Mouse (Mus musculus) ovary, adult 18-20 months (tissue): ENCODE results near the gene Naaladl2.

ENCODE experiments used
- DNase-seq: peaks from one replicate; pipeline ENCODE4 v3.0.0; 2022; ENCODE audit warnings: low spot score, mixed read lengths

Gene Naaladl2

GRCm38 (mm10) chr3:24938507-24939182 is 205.4 kb downstream of the Naaladl2 start:
- DNase-seq, result no peak

GRCm38 (mm10) chr3:24921811-24922210 is 222.2 kb downstream of the Naaladl2 start:
- DNase-seq, result no peak

GRCm38 (mm10) chr3:24921401-24921800 is 222.7 kb downstream of the Naaladl2 start:
- no peak for DNase-seq

- no peak for DNase-seq
Measured at GRCm38 (mm10) chr3:24905425-24905960, 238.6 kb downstream of the Naaladl2 start.

- no peak for DNase-seq
Measured at GRCm38 (mm10) chr3:24888801-24889200, 255.3 kb downstream of the Naaladl2 start.

GRCm38 (mm10) chr3:24872254-24872653 is 271.8 kb downstream of the Naaladl2 start:
- no peak for DNase-seq

- no peak for DNase-seq
Measured at GRCm38 (mm10) chr3:24852936-24853335, 291.1 kb downstream of the Naaladl2 start.

GRCm38 (mm10) chr3:24796739-24797138 is 347.3 kb downstream of the Naaladl2 start:
- no peak for DNase-seq

GRCm38 (mm10) chr3:24787451-24788148 is 356.5 kb downstream of the Naaladl2 start:
- DNase-seq, result no peak

- DNase-seq, result no peak
Measured at GRCm38 (mm10) chr3:24784108-24784507, 360.0 kb downstream of the Naaladl2 start.

GRCm38 (mm10) chr3:24783462-24783829 is 360.6 kb downstream of the Naaladl2 start:
- DNase-seq, result no peak

- no peak for DNase-seq
Measured at GRCm38 (mm10) chr3:24782784-24783461, 361.1 kb downstream of the Naaladl2 start.

- DNase-seq, result no peak
Measured at GRCm38 (mm10) chr3:24781687-24782086, 362.4 kb downstream of the Naaladl2 start.

GRCm38 (mm10) chr3:24778416-24778815 is 365.6 kb downstream of the Naaladl2 start:
- no peak for DNase-seq

GRCm38 (mm10) chr3:24749055-24749454 is 395.0 kb downstream of the Naaladl2 start:
- DNase-seq, result no peak

GRCm38 (mm10) chr3:24747182-24747856 is 396.7 kb downstream of the Naaladl2 start:
- DNase-seq, result no peak

GRCm38 (mm10) chr3:24743946-24744345 is 400.1 kb downstream of the Naaladl2 start:
- no peak for DNase-seq

- DNase-seq, result no peak
Measured at GRCm38 (mm10) chr3:24719181-24719749, 424.8 kb downstream of the Naaladl2 start.

GRCm38 (mm10) chr3:24714770-24715169 is 429.3 kb downstream of the Naaladl2 start:
- DNase-seq, result no peak

- DNase-seq, result no peak
Measured at GRCm38 (mm10) chr3:24705778-24706423, 438.2 kb downstream of the Naaladl2 start.

GRCm38 (mm10) chr3:24690162-24690915 is 453.7 kb downstream of the Naaladl2 start:
- DNase-seq, result no peak
